Comparison of ENCODE assay signal across 8 mouse cellular contexts in the genomic region with DNA sequence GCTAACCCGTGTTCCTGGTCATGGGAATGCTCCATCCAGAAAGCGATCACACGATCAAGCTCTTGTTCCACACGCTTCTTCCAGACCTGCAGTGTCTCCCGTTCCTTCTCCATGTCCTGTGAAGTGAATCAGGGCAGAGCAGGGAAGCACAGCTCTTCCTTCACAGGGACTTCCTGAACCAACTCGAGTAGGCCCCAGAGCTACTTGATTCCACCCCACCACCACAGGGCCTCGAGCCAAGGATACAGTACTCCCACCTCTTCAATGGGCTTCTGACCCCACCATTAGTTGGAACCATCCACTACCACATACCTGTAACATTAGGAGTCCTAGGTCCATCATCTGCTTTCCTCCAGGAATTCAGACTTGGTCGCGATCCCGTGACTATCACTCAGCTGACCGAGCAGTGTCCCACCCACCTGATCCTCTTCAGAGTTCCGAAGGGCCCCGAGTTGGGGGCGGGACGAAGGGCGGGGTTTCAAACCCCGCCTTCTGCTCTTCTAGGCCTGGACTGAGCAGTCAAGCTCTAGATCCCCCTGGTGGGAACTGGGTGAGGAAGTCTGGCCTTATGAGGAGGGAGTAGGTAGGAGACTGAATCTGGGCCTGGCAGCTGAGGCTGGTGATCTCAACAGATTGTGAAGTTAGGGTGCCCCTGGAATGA. TPM values are rescaled to one million over a fixed set of nuclear protein-coding genes. Genes with fewer than 3 reads are reported as not detected.
DNase-seq lines count a peak whose midpoint lies in the region; ATAC-seq and TF ChIP-seq lines count a peak whose summit lies in the region.

Gene Renbp, minus strand, starts transcription at position 449 of the 661 bp plus-strand sequence.

- TF ChIP-seq CTCF in E14TG2a.4 (conservative IDR thresholded peaks at IDR 0.05; ENCODE audit: low read length): no peak

- no peaks in the 10 kb centered on the region for H3K9me3 ChIP-seq in E14TG2a.4 (ENCODE audit: low read length)
- no peaks in the 10 kb centered on the region for H3K9me3 ChIP-seq in erythroblast, embryonic 14.5 days (ENCODE audit: control insufficient read depth, low read length)

- H3K36me3 ChIP-seq in E14TG2a.4 (ENCODE audit: insufficient read depth, low read length): peaks cover 38% of the 10 kb centered on the region
- H3K36me3 ChIP-seq in erythroblast, embryonic 14.5 days (ENCODE audit: control insufficient read depth): no peaks in the 10 kb centered on the region

- peak; percentile 90 for ATAC-seq in megakaryocyte-erythroid progenitor cell, adult 5-6 weeks (replicated peaks; ENCODE audit: low FRiP score, low TSS enrichment, poor library complexity, severe bottlenecking)
- ATAC-seq in erythroid progenitor cell, adult 5-6 weeks (replicated peaks; ENCODE audit: low FRiP score, poor library complexity, severe bottlenecking): no peak; the same call in 1 of the 2 replicates

- intact Hi-C loops in heart, postnatal 10 days (cut with DNase I): no loop called here

- peak; percentile 81 to 83 for DNase-seq in adrenal gland, adult (ENCODE audit: inconsistent age in 2 of 2, low spot score in 1 of 2)
- DNase-seq in heart, postnatal 10 days: peak; percentile 66 to 73
- peak; percentile 86 to 88 for DNase-seq in kidney, postnatal 36 days
- peak; percentile 67 to 75 for DNase-seq in spleen, postnatal 36 days (ENCODE audit: low spot score in 2 of 2)

- H3K4me1 ChIP-seq in E14TG2a.4 (replicated peaks; ENCODE audit: low read depth, low read length): peaks cover 40% of the 10 kb centered on the region
- H3K4me1 ChIP-seq in erythroblast, embryonic 14.5 days (ENCODE audit: control insufficient read depth): peaks cover 37% of the 10 kb centered on the region

- peak within 1 kb of the TSS; percentile 79 for H3K4me3 ChIP-seq in E14TG2a.4 (replicated peaks; ENCODE audit: low read length)
- peak within 1 kb of the TSS; percentile 51 for H3K4me3 ChIP-seq in erythroblast, embryonic 14.5 days (replicated peaks)

- no peaks in the 10 kb centered on the region for H3K27me3 ChIP-seq in E14TG2a.4 (ENCODE audit: insufficient read depth, low read length)
- H3K27me3 ChIP-seq in erythroblast, embryonic 14.5 days (ENCODE audit: control insufficient read depth): no peaks in the 10 kb centered on the region

RNA-seq across cellular contexts. Expression of gene Renbp, which starts in this region (rescaled TPM):
- polyA plus RNA-seq in erythroblast, embryonic 14.5 days (2012): 0.91 and 3.1 TPM in 2 replicates
- 10 to 100 TPM; 14.2 to 14.9 TPM for total RNA-seq in heart, postnatal 10 days (2021)
- 3.3 and 7.6 TPM in 2 replicates for total RNA-seq in megakaryocyte-erythroid progenitor cell, adult 5-6 weeks (2014; fragmentation: Nextera tagmentation)
- total RNA-seq in megakaryocyte-erythroid progenitor cell, adult 5-6 weeks (2017): 6.9 and 11.0 TPM in 2 replicates
- 3.4 TPM in 1 of 2 replicates, not detected in the other for total RNA-seq in erythroid progenitor cell, adult 5-6 weeks (2015; ENCODE audit: low replicate concordance)
- total RNA-seq in erythroid progenitor cell, adult 5-6 weeks (2017; ENCODE audit: low replicate concordance): 1.7 TPM in 1 of 2 replicates, not detected in the other
